8 mouse cellular contexts compared by ENCODE assay signal in genomic region chr6:34511410-34511809, GRCm38 (mm10). TPM values are rescaled to one million over a fixed set of nuclear protein-coding genes. Genes with fewer than 3 reads are reported as not detected.
DNase-seq lines count a peak whose midpoint lies in the region; ATAC-seq and TF ChIP-seq lines count a peak whose summit lies in the region.

No protein-coding gene starts in this region.

- H3K27ac ChIP-seq in heart, adult 2 months = no peak overlapping the region
- H3K27ac ChIP-seq in embryonic facial prominence, embryonic 12.5 days = no peak overlapping the region
- no peak overlapping the region for H3K27ac ChIP-seq in intestine, postnatal 0 days (ENCODE audit: low read depth, low read length)
- H3K27ac ChIP-seq in neural tube, embryonic 13.5 days (replicated peaks) = no peak overlapping the region

- no peaks in the 10 kb centered on the region for H3K36me3 ChIP-seq in heart, adult 2 months (ENCODE audit: control insufficient read depth, insufficient read depth, low read length)
- H3K36me3 ChIP-seq in embryonic facial prominence, embryonic 12.5 days = no peaks in the 10 kb centered on the region
- no peaks in the 10 kb centered on the region for H3K36me3 ChIP-seq in intestine, postnatal 0 days (ENCODE audit: control insufficient read depth, insufficient read depth)
- 0 out of 2 replicates have a peak, but pooled peaks cover 10% of the 10 kb centered on the region for H3K36me3 ChIP-seq in neural tube, embryonic 13.5 days

- WGBS in heart, adult 2 months = 8% methylated on average over 2 of the region's 2 CpGs
- 39% methylated on average over 2 of the region's 2 CpGs for WGBS in embryonic facial prominence, embryonic 12.5 days
- WGBS in intestine, postnatal 0 days = 23% methylated on average over 2 of the region's 2 CpGs
- 53% methylated on average over 2 of the region's 2 CpGs for WGBS in neural tube, embryonic 13.5 days

- no peak overlapping the region for H3K4me2 ChIP-seq in embryonic facial prominence, embryonic 12.5 days (replicated peaks)
- no peak overlapping the region for H3K4me2 ChIP-seq in intestine, postnatal 0 days (replicated peaks; ENCODE audit: low read depth)
- H3K4me2 ChIP-seq in neural tube, embryonic 13.5 days = no peak overlapping the region

- DNase-seq in heart, adult 2 months = no peak
- no peak for DNase-seq in heart, postnatal 4 days
- DNase-seq in ES-CJ7 (ENCODE audit: low read depth, low spot score) = peak; percentile 62
- DNase-seq in urinary bladder, adult 2 months (ENCODE audit: low spot score) = no peak
- DNase-seq in left cerebral cortex, adult 9 months (ENCODE audit: low spot score in 2 of 2) = no peak

- peak; percentile 81; the same call in 1 of the 2 replicates for ATAC-seq in embryonic facial prominence, embryonic 12.5 days (ENCODE audit: insufficient number of reproducible peaks, insufficient read depth, low FRiP score, low TSS enrichment)
- ATAC-seq in intestine, postnatal 0 days = peak; percentile 72
- ATAC-seq in neural tube, embryonic 13.5 days (ENCODE audit: low read depth) = peak; percentile 82

- no peak overlapping the region for H3K9ac ChIP-seq in heart, adult 2 months (ENCODE audit: low read depth, low read length)
- no peak overlapping the region for H3K9ac ChIP-seq in embryonic facial prominence, embryonic 12.5 days
- H3K9ac ChIP-seq in intestine, postnatal 0 days (ENCODE audit: low read depth, low read length) = no peak overlapping the region
- H3K9ac ChIP-seq in neural tube, embryonic 13.5 days = no peak overlapping the region

- H3K4me1 ChIP-seq in heart, adult 2 months (ENCODE audit: control insufficient read depth, insufficient read depth, low read length) = no peaks in the 10 kb centered on the region
- H3K4me1 ChIP-seq in embryonic facial prominence, embryonic 12.5 days = peaks cover 19% of the 10 kb centered on the region
- no peaks in the 10 kb centered on the region for H3K4me1 ChIP-seq in intestine, postnatal 0 days (replicated peaks; ENCODE audit: control insufficient read depth, insufficient read depth, low read length)
- no peaks in the 10 kb centered on the region for H3K4me1 ChIP-seq in neural tube, embryonic 13.5 days (replicated peaks)

- intact Hi-C loops in heart, adult 2 months (cut with DNase I) = loop anchor here (1.0 to 5.0 kb wide), 4 partner anchors 36 to 486 kb away; no protein-coding TSS in a partner anchor

- no peaks in the 10 kb centered on the region for H3K9me3 ChIP-seq in embryonic facial prominence, embryonic 12.5 days
- no peaks in the 10 kb centered on the region for H3K9me3 ChIP-seq in intestine, postnatal 0 days (ENCODE audit: control insufficient read depth)
- H3K9me3 ChIP-seq in neural tube, embryonic 13.5 days = no peaks in the 10 kb centered on the region

- H3K4me3 ChIP-seq in heart, adult 2 months = no peak overlapping the region
- H3K4me3 ChIP-seq in embryonic facial prominence, embryonic 12.5 days = no peak overlapping the region
- no peak overlapping the region for H3K4me3 ChIP-seq in intestine, postnatal 0 days (ENCODE audit: low read depth, low read length)
- H3K4me3 ChIP-seq in neural tube, embryonic 13.5 days = no peak overlapping the region

- TF ChIP-seq POLR2A in heart, adult 2 months (IDR thresholded peaks at IDR 0.05; ENCODE audit: insufficient read depth, low read depth, low read length) = no peak

- no peak for TF ChIP-seq EP300 in heart, adult 2 months (IDR thresholded peaks at IDR 0.05; ENCODE audit: insufficient read depth, low read depth, low read length)

- no peaks in the 10 kb centered on the region for H3K79me2 ChIP-seq in heart, adult 2 months (replicated peaks; ENCODE audit: control insufficient read depth, insufficient read depth, low read length)

- TF ChIP-seq CTCF in heart, adult 2 months (IDR thresholded peaks at IDR 0.05) = peak; percentile 74
- TF ChIP-seq CTCF in intestine, postnatal 0 days (IDR thresholded peaks at IDR 0.05; ENCODE audit: low read depth) = peak; percentile 83

- H3K27me3 ChIP-seq in heart, adult 2 months (ENCODE audit: control insufficient read depth, insufficient read depth, low read length) = no peaks in the 10 kb centered on the region
- H3K27me3 ChIP-seq in embryonic facial prominence, embryonic 12.5 days = no peaks in the 10 kb centered on the region
- no peaks in the 10 kb centered on the region for H3K27me3 ChIP-seq in intestine, postnatal 0 days (replicated peaks; ENCODE audit: control insufficient read depth, insufficient read depth, low read length)
- no peaks in the 10 kb centered on the region for H3K27me3 ChIP-seq in neural tube, embryonic 13.5 days

RNA-seq across cellular contexts. Expression of gene Bpgm, which starts 35.4 kb away (rescaled TPM):
- total RNA-seq in heart, adult 2 months (2021) = 100 to 1,000 TPM in 1 of 2 experiments, 10 to 100 TPM in 1; 38.6 to 148 TPM
- polyA plus RNA-seq in heart, adult 2 months (2012; rRNA removed) = 19.9 and 72.4 TPM in 2 replicates
- total RNA-seq in heart, postnatal 4 days (2021) = 10 to 100 TPM; 45.1 to 88.0 TPM
- 49.2 and 55.1 TPM in 2 replicates for polyA plus RNA-seq in embryonic facial prominence, embryonic 12.5 days (2016; fragmentation: Nextera tagmentation; extraction: Ambion mirVana)
- polyA plus RNA-seq in intestine, postnatal 0 days (2015; fragmentation: Nextera tagmentation; extraction: Ambion mirVana) = 70.8 and 73.1 TPM in 2 replicates
- 74.0 and 75.0 TPM in 2 replicates for polyA plus RNA-seq in neural tube, embryonic 13.5 days (2015; fragmentation: Nextera tagmentation; extraction: Ambion mirVana)
- polyA plus RNA-seq in urinary bladder, adult 2 months (2012; rRNA removed) = 40.9 and 45.8 TPM in 2 replicates
